Mouse (Mus musculus): ENCODE results near the gene Pik3r2.

DNA sequence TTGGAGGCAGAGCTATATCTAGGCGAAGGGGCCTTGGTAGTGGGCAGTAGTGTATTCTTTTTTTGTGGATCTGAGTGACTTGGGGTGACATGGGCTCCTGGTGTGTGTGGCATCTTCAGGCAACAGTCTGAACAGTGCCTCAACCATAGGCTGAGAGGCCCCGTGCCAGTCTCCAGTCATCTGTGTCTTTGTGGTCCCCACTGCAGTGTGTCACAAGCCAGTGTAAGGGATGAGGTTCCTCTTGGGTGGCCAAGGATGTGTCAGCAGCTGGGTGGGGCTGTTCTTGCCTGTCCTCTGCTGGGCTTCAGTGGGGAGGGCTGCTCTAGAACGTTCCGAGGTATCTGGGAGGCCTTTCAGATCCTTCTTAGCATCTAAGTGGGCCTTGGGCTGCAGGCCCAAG lies 45.6 kb downstream of the Pik3r2 start:
- TF ChIP-seq EP300 (IDR thresholded peaks at IDR 0.05; ENCODE audit: insufficient read depth, low read depth, low read length) (no peak), CTCF (IDR thresholded peaks at IDR 0.05; ENCODE audit: low read depth, low read length) (no peak), POLR2A (IDR thresholded peaks at IDR 0.05; ENCODE audit: insufficient read depth, low read length) (no peak)

All from ES-Bruce4 (cell line).